Mouse (Mus musculus) heart, postnatal 10 days (tissue): ENCODE measurements around the gene Camk2n2. TPM values are rescaled to one million over a fixed set of nuclear protein-coding genes. Genes with fewer than 3 reads are reported as not detected.
"Not testable (repeated sequence)": the region's sequence is repeated elsewhere in the genome, so short reads cannot be mapped to it uniquely, and the experiment has no call there.

Experiments used
- DNase-seq, 2 experiments: peaks; one replicate each; pipeline ENCODE4 v3.0.0; 2021
- intact Hi-C: fragments of 180-260 bp; cut with DNase I; formaldehyde crosslinking; loops from one replicate; pipeline ENCODE4 v1.15.1; 2025
- total RNA-seq, 2 experiments: library from RNA; stranded (reverse); gene quantifications; 2 replicates each; pipeline ENCODE4 v1.2.3; 2021

Camk2n2 gene
- 1 to 10 TPM; 1.3 to 1.6 TPM for total RNA-seq

DNA sequence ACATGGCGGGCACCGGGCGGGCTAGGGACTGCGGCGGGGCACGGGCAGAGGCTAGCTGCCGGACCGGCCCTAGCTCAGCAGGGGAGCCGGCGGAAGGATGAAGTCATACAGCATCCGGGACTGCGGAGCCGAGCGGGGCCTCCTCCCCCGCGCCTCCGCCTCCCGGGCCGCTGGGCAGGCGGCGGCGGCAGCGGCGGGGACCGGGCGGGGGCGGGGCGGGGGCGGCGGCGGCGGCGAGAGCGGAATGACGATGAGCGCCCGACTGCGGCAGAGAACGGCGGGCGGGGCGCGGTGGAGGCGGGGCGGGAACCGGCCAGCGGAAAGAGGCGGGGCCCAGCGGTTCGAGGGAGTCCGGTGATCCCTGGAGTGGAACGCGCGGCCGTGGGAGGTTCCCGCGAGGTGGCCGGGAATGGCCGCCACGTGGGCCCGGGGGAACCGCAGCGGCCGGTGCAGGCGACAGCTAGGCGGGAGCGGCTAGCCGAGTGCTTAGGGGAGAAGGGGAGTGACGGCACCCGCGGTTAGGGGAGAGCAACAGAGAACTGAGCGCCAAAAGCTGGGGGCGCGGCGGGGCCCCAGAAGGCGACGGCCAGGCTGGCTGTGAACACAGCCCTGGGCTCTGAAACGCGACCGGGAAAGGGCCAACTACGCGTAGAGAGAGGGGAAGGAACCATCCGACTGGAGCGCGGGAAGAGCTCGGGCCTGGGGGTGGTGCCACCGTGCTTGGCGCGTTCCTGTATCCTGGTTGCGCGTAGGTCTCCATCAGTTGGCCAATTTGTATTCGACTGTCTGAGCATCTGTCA is at the start of gene Camk2n2:
Camk2n2 (minus strand) TSS at position 97 of the 800 bp plus-strand sequence.
- intact Hi-C loops: loop anchor here (5.0 kb wide), 1 partner anchor 124 kb away; the partner anchor contains the start of gene Eif2b5
- peak; percentile 53 to 55 for DNase-seq

GRCm38 (mm10) chr16:20670291-20670690 is 49.2 kb upstream of the Camk2n2 start:
- intact Hi-C loops: no loop called here
- DNase-seq: no peak

DNA sequence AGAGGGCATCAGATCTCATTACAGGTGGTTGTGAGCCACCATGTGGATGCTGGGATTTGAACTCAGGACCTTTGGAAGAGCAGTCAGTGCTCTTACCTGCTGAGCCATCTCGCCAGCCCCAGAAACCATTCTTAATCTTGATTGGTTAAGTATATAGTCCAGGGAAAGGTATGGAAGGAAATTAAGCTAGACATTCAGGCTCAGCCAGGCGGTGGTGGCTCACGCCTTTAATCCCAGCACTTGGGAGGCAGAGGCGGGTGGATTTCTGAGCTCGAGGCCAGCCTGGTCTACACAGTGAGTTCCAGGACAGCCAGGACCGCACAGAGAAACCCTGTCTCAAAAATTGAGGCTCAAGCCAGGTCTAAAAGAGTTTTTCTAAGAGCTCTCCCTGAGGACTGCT is 46.9 kb upstream of the Camk2n2 start, which contains the start of gene Eif4g1:
Eif4g1 (plus strand) TSS at position 301 of the 400 bp plus-strand sequence.
- DNase-seq, intact Hi-C loops: not testable (repeated sequence)

GRCm38 (mm10) chr16:20657661-20658060 is 36.6 kb upstream of the Camk2n2 start:
- DNase-seq: no peak
- intact Hi-C loops: loop anchor here (10.0 kb wide), 1 partner anchor 443 kb away; no protein-coding TSS in a partner anchor

- DNase-seq: no peak
- intact Hi-C loops: loop anchor here (2.0 to 10.0 kb wide), 3 partner anchors 19 to 439 kb away; partner anchors contain the start of genes Alg3, Eef1akmt4 and Gm49333
Observed at GRCm38 (mm10) chr16:20653315-20653714, 32.2 kb upstream of the Camk2n2 start.

- intact Hi-C loops: loop anchor here (2.0 to 10.0 kb wide), 3 partner anchors 21 to 437 kb away; partner anchors contain the start of genes Alg3, Eef1akmt4 and Gm49333
- no peak for DNase-seq
Observed at GRCm38 (mm10) chr16:20651947-20652310, 30.8 kb upstream of the Camk2n2 start.

GRCm38 (mm10) chr16:20651076-20651946 is 30.2 kb upstream of the Camk2n2 start, which contains the start of gene Psmd2:
Psmd2 (plus strand) TSS chr16:20651652.
- intact Hi-C loops: loop anchor here (5.0 to 10.0 kb wide), 2 partner anchors 39 to 437 kb away; partner anchors contain the start of genes Alg3, Eef1akmt4 and Gm49333
- DNase-seq: peak; percentile 98 to 99

- intact Hi-C loops: loop anchor here (5.0 kb wide), 1 partner anchor 57 kb away; the partner anchor contains the start of gene Vwa5b2
- no peak for DNase-seq
Observed at GRCm38 (mm10) chr16:20643911-20644310, 22.8 kb upstream of the Camk2n2 start.

DNA sequence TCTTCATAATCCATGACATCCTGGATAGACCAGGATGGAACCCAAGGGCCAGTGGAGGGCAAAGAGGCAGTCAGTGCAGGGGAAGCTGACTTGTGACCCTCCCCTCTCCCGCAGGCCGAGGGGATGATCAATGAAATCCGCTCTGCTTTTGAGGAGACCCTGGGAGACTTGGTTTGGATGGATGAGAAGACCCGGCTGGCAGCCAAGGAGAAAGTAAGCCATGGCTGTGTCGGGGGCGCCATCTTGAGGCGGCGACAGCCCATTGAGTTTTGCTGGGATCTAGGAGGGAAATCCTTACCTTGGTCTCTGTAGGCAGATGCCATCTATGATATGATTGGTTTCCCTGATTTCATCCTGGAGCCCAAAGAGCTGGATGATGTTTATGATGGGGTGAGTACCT is 21.1 kb upstream of the Camk2n2 start:
- DNase-seq: peak; percentile 69 to 82
- intact Hi-C loops: loop anchor here (1.0 to 5.0 kb wide), 3 partner anchors 55 to 146 kb away; partner anchors contain the start of gene Vwa5b2

GRCm38 (mm10) chr16:20638367-20638766 is 17.3 kb upstream of the Camk2n2 start:
- intact Hi-C loops: no loop called here
- no peak for DNase-seq

- intact Hi-C loops: no loop called here
- DNase-seq: no peak
Observed at GRCm38 (mm10) chr16:20637410-20637809, 16.3 kb upstream of the Camk2n2 start.

- peak; percentile 7 to 15 for DNase-seq
- intact Hi-C loops: no loop called here
Observed at GRCm38 (mm10) chr16:20629731-20630634, 8.9 kb upstream of the Camk2n2 start, which contains the start of gene Ece2. Ece2 (plus strand) TSS chr16:20629828.

DNA sequence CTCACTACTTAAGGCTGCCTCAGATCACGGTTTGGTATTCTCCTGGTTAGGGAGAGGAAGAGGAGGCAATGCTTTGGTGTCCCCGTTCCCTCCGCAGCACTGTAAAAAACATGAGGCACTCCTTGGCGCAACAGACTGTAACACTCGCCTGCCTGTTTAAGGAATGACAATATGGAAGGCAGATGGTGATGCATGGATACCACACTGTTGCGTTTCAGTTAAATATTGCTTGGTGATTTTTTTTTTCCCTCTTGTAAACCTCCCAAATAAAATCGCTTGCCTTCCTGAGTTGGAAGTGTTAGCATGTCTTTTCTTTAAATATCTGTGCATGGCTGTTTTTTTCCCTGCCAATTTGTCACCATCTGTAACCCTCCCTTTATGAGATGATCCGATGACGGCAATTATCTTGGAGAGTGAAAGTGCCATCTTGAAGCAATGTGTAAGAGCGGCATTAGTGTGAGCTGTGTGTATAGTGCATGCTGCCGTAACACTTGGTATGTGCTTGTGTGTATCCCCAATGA is 7.8 kb upstream of the Camk2n2 start:
- no peak for DNase-seq
- intact Hi-C loops: no loop called here

GRCm38 (mm10) chr16:20623211-20623610 is 2.1 kb upstream of the Camk2n2 start:
- intact Hi-C loops: loop anchor here (5.0 kb wide), 1 partner anchor 126 kb away; the partner anchor contains the start of gene Eif2b5
- DNase-seq: no peak

DNA sequence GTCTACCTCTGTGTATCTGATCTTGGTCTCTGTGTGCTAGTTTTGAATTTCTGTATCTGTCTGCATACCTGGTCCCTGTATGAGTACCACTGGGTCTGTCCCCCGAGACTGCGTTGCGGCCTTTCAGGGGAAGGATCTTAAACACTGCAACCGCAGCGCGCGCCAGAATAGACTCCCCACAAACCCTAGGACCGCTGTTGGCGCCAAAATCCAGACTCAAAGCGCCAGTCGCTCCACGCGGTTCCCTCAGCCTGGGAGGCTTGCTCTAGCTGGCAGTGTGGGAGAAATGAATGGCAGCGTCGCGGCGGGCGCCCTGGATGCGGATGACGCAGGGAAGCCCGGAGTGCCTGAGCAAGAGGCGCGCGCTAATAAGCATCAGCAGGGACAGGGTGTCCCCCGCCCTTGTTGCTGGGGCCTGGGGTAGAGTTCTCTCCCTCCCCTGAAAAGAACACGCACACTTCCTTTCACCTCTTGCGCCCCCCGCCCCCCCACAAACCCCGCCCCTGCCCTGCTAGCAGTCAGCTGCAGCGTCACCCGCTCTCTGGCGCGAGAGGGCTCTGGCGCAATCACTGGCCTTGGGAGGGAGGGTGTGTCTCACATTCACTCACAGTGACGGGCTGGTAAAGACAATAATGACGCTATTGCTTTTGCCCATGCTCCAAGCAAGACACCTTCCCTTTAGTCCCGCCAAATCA is 1.1 kb upstream of the Camk2n2 start:
- intact Hi-C loops: loop anchor here (5.0 kb wide), 1 partner anchor 125 kb away; the partner anchor contains the start of gene Eif2b5
- DNase-seq: peak; percentile 43 to 54

DNA sequence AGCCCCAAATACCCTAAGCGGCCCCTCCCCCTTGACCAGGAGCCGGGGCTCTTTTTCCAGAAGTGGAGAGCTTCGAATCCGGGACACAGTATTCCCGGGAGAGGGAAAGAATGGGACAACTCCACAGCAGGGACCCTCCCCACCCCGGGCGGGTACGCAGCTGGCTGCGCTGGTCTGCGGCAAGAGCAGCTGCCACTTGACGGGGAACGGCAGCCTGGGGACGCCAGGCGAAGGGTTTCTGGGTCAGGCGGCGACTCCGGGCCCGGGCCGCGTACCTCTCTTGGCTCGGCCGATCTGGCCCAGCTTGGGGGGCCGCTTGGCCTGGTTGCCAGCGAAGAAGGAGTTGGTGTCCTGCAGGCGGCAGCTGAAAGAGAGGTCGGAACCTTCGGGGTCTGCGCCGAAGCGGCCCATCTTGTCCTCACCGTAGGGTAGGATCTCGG is 316 bp downstream of the Camk2n2 start:
- intact Hi-C loops: loop anchor here (5.0 kb wide), 1 partner anchor 123 kb away; the partner anchor contains the start of gene Eif2b5
- peak; percentile 38 to 41 for DNase-seq

DNA sequence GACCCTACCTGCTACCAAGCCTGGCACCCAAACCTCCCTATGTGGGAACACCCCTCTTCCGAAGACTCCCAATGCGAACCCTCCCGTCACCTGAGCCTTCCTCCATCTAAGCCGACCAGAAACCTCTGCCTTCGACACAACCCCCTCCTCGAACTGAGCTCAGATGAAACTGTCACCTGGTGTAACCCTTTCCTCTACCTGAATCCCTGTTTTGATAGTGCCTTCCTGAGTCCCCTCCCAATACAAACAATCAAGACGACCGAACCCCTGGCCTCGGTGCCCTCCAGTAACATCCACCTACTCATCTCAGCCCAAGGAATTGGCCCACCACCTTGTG is 720 bp downstream of the Camk2n2 start:
- intact Hi-C loops: loop anchor here (5.0 kb wide), 1 partner anchor 123 kb away; the partner anchor contains the start of gene Eif2b5
- DNase-seq: peak; percentile 4 to 9
